Mouse (Mus musculus) left cerebral cortex, postnatal 10 days (tissue): ENCODE data around the gene Iqschfp. TPM values are rescaled to one million over a fixed set of nuclear protein-coding genes. Genes with fewer than 3 reads are reported as not detected.

ENCODE experiments used
- DNase-seq, 2 experiments: peaks; one replicate each; pipeline ENCODE4 v3.0.0; 2021 to 2022; ENCODE audit warnings: low spot score in 2 of 2, mixed read lengths in 1 of 2; ENCODE audit errors: extremely low spot score in 1 of 2
- intact Hi-C: fragments of 180-260 bp; cut with DNase I; formaldehyde crosslinking; loops from one replicate; pipeline ENCODE4 v1.15.1; 2025
- total RNA-seq, 2 experiments: library from RNA; stranded (reverse); gene quantifications; 2 replicates each; pipeline ENCODE4 v1.2.3; 2021

Iqschfp gene
- total RNA-seq, 2 experiments from 2014 or later: 9.6 to 11.7 TPM

GRCm38 (mm10) chr3:68271457-68271856 lies 379.4 kb downstream of the Iqschfp start:
- no peak for DNase-seq
- intact Hi-C loops: no loop called here

- intact Hi-C loops: no loop called here
- DNase-seq: no peak
These were observed 379.8 kb downstream of the Iqschfp start for GRCm38 (mm10) chr3:68271881-68272280.

- intact Hi-C loops: no loop called here
- DNase-seq: no peak
These were observed 391.0 kb downstream of the Iqschfp start for GRCm38 (mm10) chr3:68282844-68283594.

GRCm38 (mm10) chr3:68283595-68283991 lies 391.6 kb downstream of the Iqschfp start:
- intact Hi-C loops: no loop called here
- no peak for DNase-seq

GRCm38 (mm10) chr3:68284500-68284899 lies 392.5 kb downstream of the Iqschfp start:
- DNase-seq: no peak
- intact Hi-C loops: no loop called here

GRCm38 (mm10) chr3:68296752-68297151 lies 404.7 kb downstream of the Iqschfp start:
- no peak for DNase-seq
- intact Hi-C loops: no loop called here

- no peak for DNase-seq
- intact Hi-C loops: no loop called here
These were observed 413.6 kb downstream of the Iqschfp start for GRCm38 (mm10) chr3:68305647-68306046.

- intact Hi-C loops: no loop called here
- no peak for DNase-seq
These were observed 414.7 kb downstream of the Iqschfp start for GRCm38 (mm10) chr3:68306726-68307125.

- intact Hi-C loops: no loop called here
- no peak for DNase-seq
These were observed 433.5 kb downstream of the Iqschfp start for GRCm38 (mm10) chr3:68325575-68325974.

GRCm38 (mm10) chr3:68332515-68332914 lies 440.5 kb downstream of the Iqschfp start:
- no peak for DNase-seq
- intact Hi-C loops: no loop called here

GRCm38 (mm10) chr3:68335501-68335900 lies 443.5 kb downstream of the Iqschfp start:
- DNase-seq: no peak
- intact Hi-C loops: no loop called here

- intact Hi-C loops: no loop called here
- DNase-seq: no peak
These were observed 458.6 kb downstream of the Iqschfp start for GRCm38 (mm10) chr3:68350624-68351023.

GRCm38 (mm10) chr3:68351461-68351860 lies 459.4 kb downstream of the Iqschfp start:
- no peak for DNase-seq
- intact Hi-C loops: no loop called here

- no peak for DNase-seq
- intact Hi-C loops: no loop called here
These were observed 460.9 kb downstream of the Iqschfp start for GRCm38 (mm10) chr3:68352961-68353360.

GRCm38 (mm10) chr3:68353492-68353891 lies 461.5 kb downstream of the Iqschfp start:
- DNase-seq: peak in 1 of 2 experiments; percentile 26
- intact Hi-C loops: no loop called here

- intact Hi-C loops: no loop called here
- no peak for DNase-seq
These were observed 464.5 kb downstream of the Iqschfp start for GRCm38 (mm10) chr3:68356516-68356915.

GRCm38 (mm10) chr3:68368029-68368428 lies 476.0 kb downstream of the Iqschfp start:
- DNase-seq: no peak
- intact Hi-C loops: no loop called here

- peak in 1 of 2 experiments; percentile 30 for DNase-seq
These were observed 480.9 kb downstream of the Iqschfp start for GRCm38 (mm10) chr3:68372925-68373324.

GRCm38 (mm10) chr3:68375100-68375508 lies 483.1 kb downstream of the Iqschfp start:
- no peak for DNase-seq
- intact Hi-C loops: no loop called here

More at GRCm38 (mm10) chr3:68372925-68373324, 480.9 kb downstream of the Iqschfp start:
- intact Hi-C loops: no loop called here

GRCm38 (mm10) chr3:68377452-68378198 lies 485.6 kb downstream of the Iqschfp start:
- intact Hi-C loops: no loop called here
- DNase-seq: no peak
